Mouse (Mus musculus) T-cell, adult 2 months (primary cell): ENCODE measurements around the gene Vps25.

Experiments
- DNase-seq: peaks from one replicate; pipeline ENCODE4 v3.0.0; 2022; ENCODE audit warnings: low spot score

Gene Vps25

GRCm38 (mm10) chr11:101253613-101254389, at the start of gene Vps25:
TSS of gene Vps25 (plus strand) at chr11:101253707.
- peak; percentile 83 for DNase-seq

- DNase-seq = peak; percentile 49
These were observed 41.5 kb upstream of the Vps25 start for GRCm38 (mm10) chr11:101211970-101212369.

GRCm38 (mm10) chr11:101216936-101217335, 36.6 kb upstream of the Vps25 start:
- no peak for DNase-seq

GRCm38 (mm10) chr11:101218436-101219055, 35.0 kb upstream of the Vps25 start:
- DNase-seq = peak; percentile 59

- no peak for DNase-seq
These were observed 32.7 kb upstream of the Vps25 start for GRCm38 (mm10) chr11:101220853-101221252.

- no peak for DNase-seq
These were observed 32.1 kb upstream of the Vps25 start for GRCm38 (mm10) chr11:101221306-101221986.

GRCm38 (mm10) chr11:101224337-101224736, 29.2 kb upstream of the Vps25 start:
- no peak for DNase-seq

GRCm38 (mm10) chr11:101225331-101226064, 28.0 kb upstream of the Vps25 start:
- no peak for DNase-seq

- peak; percentile 95 for DNase-seq
These were observed 27.3 kb upstream of the Vps25 start, which contains the start of gene Ezh1 for GRCm38 (mm10) chr11:101226065-101226701. TSS of gene Ezh1 (minus strand) at chr11:101226463.

GRCm38 (mm10) chr11:101229361-101229900, 24.1 kb upstream of the Vps25 start:
- no peak for DNase-seq

- DNase-seq = no peak
These were observed 23.4 kb upstream of the Vps25 start for GRCm38 (mm10) chr11:101230061-101230511.

- DNase-seq = no peak
These were observed 23.0 kb upstream of the Vps25 start for GRCm38 (mm10) chr11:101230526-101230925.

GRCm38 (mm10) chr11:101230991-101231871, 22.3 kb upstream of the Vps25 start:
- no peak for DNase-seq

- DNase-seq = no peak
These were observed 21.3 kb upstream of the Vps25 start for GRCm38 (mm10) chr11:101232010-101232839.

- DNase-seq = no peak
These were observed 20.3 kb upstream of the Vps25 start for GRCm38 (mm10) chr11:101233240-101233639.

- DNase-seq = no peak
These were observed 19.4 kb upstream of the Vps25 start for GRCm38 (mm10) chr11:101234124-101234523.

- no peak for DNase-seq
These were observed 18.1 kb upstream of the Vps25 start for GRCm38 (mm10) chr11:101235429-101235828.

GRCm38 (mm10) chr11:101236782-101237181, 16.7 kb upstream of the Vps25 start:
- no peak for DNase-seq

- DNase-seq = no peak
These were observed 15.3 kb upstream of the Vps25 start for GRCm38 (mm10) chr11:101238071-101238647.
